In genomic region chr11:93987026-93987425, GRCm38 (mm10) we compare ENCODE assay signal across 11 mouse cellular contexts. TPM values are rescaled to one million over a fixed set of nuclear protein-coding genes. Genes with fewer than 3 reads are reported as not detected.
A peak's percentile ranks its signal among the peaks of the same experiment; 100 is the strongest.
DNase-seq lines count a peak whose midpoint lies in the region; TF ChIP-seq lines count a peak whose summit lies in the region.
"Had no signal": no experiment of that assay in that cellular context is flagged by ENCODE, and none has a peak within 500 bp of the region (broad histone marks: within the 10 kb centered on the region; RNA-seq: fewer than 3 reads in every experiment).

No protein-coding gene starts in this region.

- no peaks in the 10 kb centered on the region for H3K36me3 ChIP-seq in myocyte (ENCODE audit: control insufficient read depth, insufficient read depth)
- H3K36me3 ChIP-seq: hindbrain, embryonic 15.5 days had no signal

- H3K4me1 ChIP-seq in brown adipose tissue, adult 24 weeks (ENCODE audit: control insufficient read depth, insufficient read depth, insufficient read length, low read length): peaks cover 22% of the 10 kb centered on the region
- no peaks in the 10 kb centered on the region for H3K4me1 ChIP-seq in cerebellum, adult 2 months (ENCODE audit: control insufficient read depth, insufficient read depth, low read length)
- H3K4me1 ChIP-seq: hindbrain, embryonic 15.5 days had no signal

- no peak overlapping the region for H3ac ChIP-seq in myocyte (ENCODE audit: control insufficient read depth, insufficient read length)

- peak overlapping the region; percentile 50 for H3K4me2 ChIP-seq in myocyte (ENCODE audit: low read depth)
- H3K4me2 ChIP-seq: hindbrain, embryonic 15.5 days had no signal

- TF ChIP-seq CTCF in gastrocnemius, adult 2 months (IDR thresholded peaks at IDR 0.05): no peak
- TF ChIP-seq CTCF in left cerebral cortex, adult 2 months (IDR thresholded peaks at IDR 0.05): no peak
- TF ChIP-seq CTCF in cerebellum, adult 2 months (IDR thresholded peaks at IDR 0.05; ENCODE audit: borderline replicate concordance, insufficient read depth, low read depth, low read length): no peak

- H3K4me3 ChIP-seq in gastrocnemius, adult 2 months: no peak overlapping the region; the same call in 1 of the 2 replicates
- no peak overlapping the region for H3K4me3 ChIP-seq in left cerebral cortex, adult 2 months
- H3K4me3 ChIP-seq in brown adipose tissue, adult 24 weeks (ENCODE audit: insufficient read depth, low read depth, low read length): no peak overlapping the region
- no peak overlapping the region for H3K4me3 ChIP-seq in myocyte
- H3K4me3 ChIP-seq in cerebellum, adult 2 months (replicated peaks; ENCODE audit: insufficient read depth, low read depth, low read length): no peak overlapping the region
- H3K4me3 ChIP-seq: erythroblast, embryonic 14.5 days; hindbrain, embryonic 15.5 days had no signal

- no peaks in the 10 kb centered on the region for H3K27me3 ChIP-seq in myocyte (ENCODE audit: control insufficient read depth, insufficient read depth, insufficient read length)
- no peaks in the 10 kb centered on the region for H3K27me3 ChIP-seq in cerebellum, adult 2 months (ENCODE audit: control insufficient read depth, insufficient read depth, low read length)
- H3K27me3 ChIP-seq: hindbrain, embryonic 15.5 days had no signal

- WGBS in cerebellum, adult 2 months: 86% methylated on average over 4 of the region's 4 CpGs

- peak overlapping the region; percentile 94 for H3K27ac ChIP-seq in gastrocnemius, adult 2 months
- H3K27ac ChIP-seq in left cerebral cortex, adult 2 months: peak overlapping the region; percentile 58; the same call in 1 of the 2 replicates
- peak overlapping the region; percentile 98 for H3K27ac ChIP-seq in brown adipose tissue, adult 24 weeks (replicated peaks; ENCODE audit: low read depth, low read length)
- H3K27ac ChIP-seq in cerebellum, adult 2 months (ENCODE audit: insufficient read depth, low read length): no peak overlapping the region
- H3K27ac ChIP-seq: hindbrain, embryonic 15.5 days had no signal

- intact Hi-C loops in gastrocnemius, adult 2 months (cut with DNase I): loop anchor here (2.0 kb wide), 1 partner anchor 18 kb away; the partner anchor contains the start of genes Gm20390 and Nme1
- intact Hi-C loops in left cerebral cortex, adult 2 months (cut with DNase I): no loop called here

- H3K79me2 ChIP-seq in myocyte (ENCODE audit: control insufficient read depth, insufficient read depth): no peaks in the 10 kb centered on the region

- TF ChIP-seq POLR2A in myocyte (IDR thresholded peaks at IDR 0.05; ENCODE audit: insufficient read length, low read depth): no peak
- TF ChIP-seq POLR2A in cerebellum, adult 2 months (IDR thresholded peaks at IDR 0.05; ENCODE audit: borderline replicate concordance, insufficient read depth, low read length): no peak

- peak; percentile 26 for DNase-seq in gastrocnemius, adult 2 months
- no peak for DNase-seq in gastrocnemius, postnatal 25 days
- no peak for DNase-seq in left cerebral cortex, adult 2 months (ENCODE audit: extremely low spot score in 1 of 2, low spot score in 2 of 2)
- DNase-seq in left cerebral cortex, adult 9 months (ENCODE audit: low spot score in 2 of 2): no peak
- no peak for DNase-seq in frontal cortex, postnatal 25 days (ENCODE audit: low spot score in 2 of 2)
- DNase-seq in cerebellum, adult 2 months: no peak

TF ChIP-seq in myocyte, 11 proteins besides CTCF, POLR2A, EP300 and RAD21:
- TF ChIP-seq REST (IDR thresholded peaks at IDR 0.05; ENCODE audit: insufficient read depth, insufficient read length): no peak

RNA-seq across cellular contexts. Expression of gene Spag9, which starts 8.9 kb away (rescaled TPM):
- total RNA-seq in gastrocnemius, adult 2 months (2021): 100 to 1,000 TPM; 154 to 161 TPM
- 100 to 1,000 TPM; 132 to 134 TPM for total RNA-seq in gastrocnemius, postnatal 25 days (2021)
- total RNA-seq in left cerebral cortex, adult 2 months (2021): 100 to 1,000 TPM; 289 to 291 TPM
- polyA plus RNA-seq in brown adipose tissue, adult 24 weeks (2012; ENCODE audit: insufficient read depth, insufficient read length, missing spikeins): 39.2 and 45.7 TPM in 2 replicates
- 16.9 TPM for polyA plus RNA-seq in myocyte (2012; fragmentation: generic; extraction: Trizol)
- polyA plus RNA-seq in cerebellum, adult 2 months (2012; rRNA removed): 134 and 135 TPM in 2 replicates

RNA-seq across cellular contexts. Expression of gene Nme1, which starts 18.7 kb away (rescaled TPM):
- 10 to 100 TPM; 13.0 to 22.7 TPM for total RNA-seq in gastrocnemius, adult 2 months (2021)
- 10 to 100 TPM; 14.7 to 22.5 TPM for total RNA-seq in gastrocnemius, postnatal 25 days (2021)
- 100 to 1,000 TPM; 104 to 111 TPM for total RNA-seq in left cerebral cortex, adult 2 months (2021)
- polyA plus RNA-seq in brown adipose tissue, adult 24 weeks (2012; ENCODE audit: insufficient read depth, insufficient read length, missing spikeins): 33.7 and 46.1 TPM in 2 replicates
- 48.7 TPM for polyA plus RNA-seq in myocyte (2012; fragmentation: generic; extraction: Trizol)
- polyA plus RNA-seq in cerebellum, adult 2 months (2012; rRNA removed): 171 and 198 TPM in 2 replicates

RNA-seq across cellular contexts. Expression of gene Gm20390, which starts 18.9 kb away (rescaled TPM):
- 10 to 100 TPM in 1 of 2 experiments, 1 to 10 TPM in 1; 2.8 to 13.0 TPM for total RNA-seq in gastrocnemius, adult 2 months (2021)
- total RNA-seq in gastrocnemius, postnatal 25 days (2021): 10 to 100 TPM; 17.4 to 19.1 TPM
- 10 to 100 TPM; 85.3 to 97.9 TPM for total RNA-seq in left cerebral cortex, adult 2 months (2021)
- polyA plus RNA-seq in brown adipose tissue, adult 24 weeks (2012; ENCODE audit: insufficient read depth, insufficient read length, missing spikeins): 164 and 189 TPM in 2 replicates
- 258 TPM for polyA plus RNA-seq in myocyte (2012; fragmentation: generic; extraction: Trizol)
- 79.6 and 83.2 TPM in 2 replicates for polyA plus RNA-seq in cerebellum, adult 2 months (2012; rRNA removed)
- total RNA-seq: common myeloid progenitor, adult 5-6 weeks had no signal

RNA-seq across cellular contexts. Expression of gene Nme2, which starts 31.0 kb away (rescaled TPM):
- total RNA-seq in gastrocnemius, adult 2 months (2021): 100 to 1,000 TPM; 611 to 700 TPM
- total RNA-seq in gastrocnemius, postnatal 25 days (2021): 100 to 1,000 TPM; 496 to 573 TPM
- 10 to 100 TPM; 72.6 to 83.4 TPM for total RNA-seq in left cerebral cortex, adult 2 months (2021)
- 510 and 580 TPM in 2 replicates for polyA plus RNA-seq in brown adipose tissue, adult 24 weeks (2012; ENCODE audit: insufficient read depth, insufficient read length, missing spikeins)
- 1,152 TPM for polyA plus RNA-seq in myocyte (2012; fragmentation: generic; extraction: Trizol)
- polyA plus RNA-seq in cerebellum, adult 2 months (2012; rRNA removed): 109 and 115 TPM in 2 replicates

Comparison
In these comparisons a context has a peak if more than half of its experiments do, and no peak if none do; other contexts are left out.
1. RNA of gene Nme1, which starts 18.7 kb away (total RNA-seq): 104 to 111 TPM in left cerebral cortex, adult 2 months; 13.0 to 22.7 TPM in gastrocnemius, adult 2 months and 14.7 to 22.5 TPM in gastrocnemius, postnatal 25 days; every median in the first group is over 4 times any median in the second.
2. RNA of gene Gm20390, which starts 18.9 kb away (total RNA-seq): 85.3 to 97.9 TPM in left cerebral cortex, adult 2 months; 17.4 to 19.1 TPM in gastrocnemius, postnatal 25 days and 2.8 to 13.0 TPM in gastrocnemius, adult 2 months; every median in the first group is over 4 times any median in the second.